Mouse (Mus musculus) 3T3-L1 (cell line): ENCODE results near the gene Rpl3.
A peak's percentile ranks its signal among the peaks of the same experiment; 100 is the strongest.

Experiments used
- DNase-seq: peaks from one replicate; pipeline ENCODE4 v3.0.0-alpha.2; 2015; ENCODE audit warnings: low read depth, low spot score

Rpl3 gene

GRCm38 (mm10) chr15:80066538-80066937 lies 25.1 kb downstream of the Rpl3 start:
- no peak for DNase-seq

GRCm38 (mm10) chr15:80065414-80065813 lies 26.3 kb downstream of the Rpl3 start:
- DNase-seq, result no peak

- no peak for DNase-seq
Observed at GRCm38 (mm10) chr15:80064965-80065364, 26.7 kb downstream of the Rpl3 start.

GRCm38 (mm10) chr15:80062821-80063220 lies 28.8 kb downstream of the Rpl3 start:
- peak; percentile 78 for DNase-seq

- DNase-seq, result no peak
Observed at GRCm38 (mm10) chr15:80062339-80062738, 29.3 kb downstream of the Rpl3 start.

- DNase-seq, result peak; percentile 77
Observed at GRCm38 (mm10) chr15:80061071-80061550, 30.6 kb downstream of the Rpl3 start.

GRCm38 (mm10) chr15:80060356-80061070 lies 31.2 kb downstream of the Rpl3 start:
- DNase-seq, result no peak

- no peak for DNase-seq
Observed at GRCm38 (mm10) chr15:80059606-80060005, 32.1 kb downstream of the Rpl3 start.

GRCm38 (mm10) chr15:80058151-80058550 lies 33.5 kb downstream of the Rpl3 start:
- DNase-seq, result no peak

GRCm38 (mm10) chr15:80054034-80054710 lies 37.5 kb downstream of the Rpl3 start:
- peak; percentile 81 for DNase-seq

- DNase-seq, result peak; percentile 47
Observed at GRCm38 (mm10) chr15:80053381-80054033, 38.2 kb downstream of the Rpl3 start.

GRCm38 (mm10) chr15:80051782-80052181 lies 39.9 kb downstream of the Rpl3 start:
- DNase-seq, result no peak

GRCm38 (mm10) chr15:80051092-80051761 lies 40.4 kb downstream of the Rpl3 start:
- DNase-seq, result no peak

- DNase-seq, result no peak
Observed at GRCm38 (mm10) chr15:80050093-80050492, 41.6 kb downstream of the Rpl3 start.

GRCm38 (mm10) chr15:80047973-80048372 lies 43.7 kb downstream of the Rpl3 start:
- no peak for DNase-seq

GRCm38 (mm10) chr15:80047242-80047641 lies 44.4 kb downstream of the Rpl3 start:
- peak; percentile 56 for DNase-seq

- no peak for DNase-seq
Observed at GRCm38 (mm10) chr15:80045749-80046148, 45.9 kb downstream of the Rpl3 start.

- no peak for DNase-seq
Observed at GRCm38 (mm10) chr15:80044249-80044648, 47.4 kb downstream of the Rpl3 start.

GRCm38 (mm10) chr15:80042152-80042551 lies 49.5 kb downstream of the Rpl3 start:
- no peak for DNase-seq

- DNase-seq, result no peak
Observed at GRCm38 (mm10) chr15:80038110-80038391, 53.6 kb downstream of the Rpl3 start.

GRCm38 (mm10) chr15:80037255-80038109 lies 54.2 kb downstream of the Rpl3 start:
- DNase-seq, result peak; percentile 89
